Mouse (Mus musculus): ENCODE measurements around the gene Zdhhc4. TPM values are rescaled to one million over a fixed set of nuclear protein-coding genes. Genes with fewer than 3 reads are reported as not detected.
A peak's percentile ranks its signal among the peaks of the same experiment; 100 is the strongest.

Zdhhc4 gene
- polyA plus RNA-seq, 1 experiment from 2014 or later = 73.5 TPM

DNA sequence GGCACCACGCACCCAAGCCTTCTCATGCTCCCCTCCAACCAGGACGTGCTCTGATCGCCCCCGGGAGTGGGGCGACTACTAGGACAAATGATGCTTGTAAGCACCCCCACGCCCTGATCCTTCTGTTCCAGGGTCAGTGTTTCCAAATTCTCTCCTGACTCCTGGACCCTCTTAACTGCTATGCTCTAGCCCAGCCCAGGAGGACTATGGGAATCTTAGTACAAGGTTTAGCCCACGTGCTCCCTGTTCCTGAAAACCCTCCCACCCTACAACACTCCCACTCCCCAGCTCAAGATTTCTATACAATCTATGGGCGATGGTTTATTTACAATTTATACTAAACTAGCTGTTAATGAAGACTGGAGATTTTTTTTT, 13.6 kb downstream of the Zdhhc4 start:
- no peaks in the 10 kb centered on the region for H3K27me3 ChIP-seq (replicated peaks)
- peaks cover 42% of the 10 kb centered on the region; the same call in 1 of the 2 replicates for H3K36me3 ChIP-seq (replicated peaks)
- H3K4me1 ChIP-seq = peaks cover 30% of the 10 kb centered on the region
- H3K27ac ChIP-seq = peak overlapping the region; percentile 99; the same call in 1 of the 2 replicates
- no peaks in the 10 kb centered on the region for H3K9me3 ChIP-seq
- peak; percentile 48 for ATAC-seq (replicated peaks)
- 12% methylated on average over 8 of the region's 8 CpGs for WGBS
- H3K4me2 ChIP-seq = peak overlapping the region; percentile 88
- H3K4me3 ChIP-seq = peak overlapping the region; percentile 96
- no peak overlapping the region; the same call in 1 of the 2 replicates for H3K9ac ChIP-seq

DNA sequence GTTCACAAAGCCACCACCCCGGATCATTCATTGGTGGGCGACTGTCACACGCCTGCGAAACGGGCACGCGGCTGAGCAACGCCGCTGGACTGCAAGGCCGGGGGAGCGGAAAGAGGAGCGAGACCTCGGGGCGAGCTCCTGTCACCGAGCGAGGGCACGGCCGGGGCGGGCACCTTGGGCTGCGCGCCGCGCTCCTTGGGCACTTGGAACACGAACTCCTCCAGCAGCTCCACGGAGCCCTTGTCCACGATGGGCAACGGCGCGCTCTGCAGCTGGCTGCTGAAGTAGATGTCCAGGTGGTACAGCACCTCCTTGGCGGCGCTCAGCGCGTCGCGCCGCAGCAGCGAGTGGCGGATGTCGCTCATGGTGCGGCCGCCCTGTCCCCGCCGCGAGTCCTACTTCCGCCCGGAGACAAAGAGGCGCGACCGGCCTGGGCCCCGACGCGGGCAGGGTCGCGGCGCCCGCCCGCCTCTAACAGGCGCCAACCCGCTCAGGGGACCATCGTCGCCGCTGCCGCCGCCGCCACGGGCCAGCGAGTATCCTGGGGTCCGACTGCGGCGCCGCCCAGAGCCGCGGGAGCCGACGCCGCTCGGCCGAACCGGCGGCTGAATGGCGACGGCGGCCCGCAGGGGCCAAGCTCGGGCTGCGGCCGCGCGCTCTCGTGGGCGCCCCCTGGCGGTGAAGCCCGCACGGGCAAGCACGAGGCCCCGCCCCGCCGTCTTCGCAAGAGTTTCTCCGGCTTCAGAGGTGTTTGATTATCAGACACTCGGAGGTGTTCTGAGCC, 14.1 kb downstream of the Zdhhc4 start, which contains the start of gene E130309D02Rik:
Gene E130309D02Rik, minus strand, starts transcription at position 631 of the 784 bp plus-strand sequence.
- H3K9me3 ChIP-seq = no peaks in the 10 kb centered on the region
- H3K4me1 ChIP-seq = peaks cover 30% of the 10 kb centered on the region
- H3K4me2 ChIP-seq = peak within 1 kb of the TSS; percentile 88
- H3K4me3 ChIP-seq = peak within 1 kb of the TSS; percentile 96
- no peaks in the 10 kb centered on the region for H3K27me3 ChIP-seq (replicated peaks)
- peaks cover 42% of the 10 kb centered on the region; the same call in 1 of the 2 replicates for H3K36me3 ChIP-seq (replicated peaks)
- H3K27ac ChIP-seq = peak within 1 kb of the TSS; percentile 99
- peak; percentile 86 for ATAC-seq (replicated peaks)
- WGBS = under 1% methylated on average over 93 of the region's 101 CpGs
- peak within 1 kb of the TSS; percentile 98 for H3K9ac ChIP-seq

DNA sequence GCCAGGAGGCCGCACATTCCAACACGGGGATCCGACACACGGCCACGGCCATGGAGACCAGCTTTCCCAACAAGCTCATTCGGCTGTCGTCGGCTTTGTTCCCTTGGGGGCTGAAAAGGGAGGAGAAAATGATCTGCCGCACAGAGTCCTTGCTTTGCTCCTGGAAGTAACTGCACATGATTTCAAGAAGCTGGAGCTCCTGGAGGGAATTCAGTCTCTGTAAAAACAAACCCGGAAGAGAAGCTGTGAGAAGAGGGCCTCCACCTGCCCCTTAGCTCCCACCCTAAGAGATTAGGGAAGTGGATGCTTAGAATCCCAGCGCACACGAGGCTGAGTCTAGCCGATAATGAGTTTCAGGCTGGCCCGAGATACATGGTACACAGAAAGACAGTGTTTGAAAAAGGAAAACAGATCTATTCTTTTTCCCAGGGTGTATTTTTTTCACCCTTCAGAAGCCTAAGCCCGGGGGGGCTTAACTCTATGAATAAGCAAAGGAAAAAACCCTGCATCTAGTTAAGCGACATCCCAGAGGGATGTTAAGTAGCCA, 14.8 kb downstream of the Zdhhc4 start:
- Histone ChIP-seq H3K4me3 (peak overlapping the region; percentile 96), H3K36me3 (replicated peaks) (peaks cover 36% of the 10 kb centered on the region; the same call in 1 of the 2 replicates), H3K27me3 (replicated peaks) (no peaks in the 10 kb centered on the region), H3K9me3 (no peaks in the 10 kb centered on the region), H3K27ac (peak overlapping the region; percentile 99), H3K4me1 (peaks cover 30% of the 10 kb centered on the region), H3K9ac (peak overlapping the region; percentile 98), H3K4me2 (peak overlapping the region; percentile 88)
- 1% methylated on average over 16 of the region's 16 CpGs for WGBS
- peak; percentile 16; the same call in 1 of the 2 replicates for ATAC-seq (replicated peaks)

DNA sequence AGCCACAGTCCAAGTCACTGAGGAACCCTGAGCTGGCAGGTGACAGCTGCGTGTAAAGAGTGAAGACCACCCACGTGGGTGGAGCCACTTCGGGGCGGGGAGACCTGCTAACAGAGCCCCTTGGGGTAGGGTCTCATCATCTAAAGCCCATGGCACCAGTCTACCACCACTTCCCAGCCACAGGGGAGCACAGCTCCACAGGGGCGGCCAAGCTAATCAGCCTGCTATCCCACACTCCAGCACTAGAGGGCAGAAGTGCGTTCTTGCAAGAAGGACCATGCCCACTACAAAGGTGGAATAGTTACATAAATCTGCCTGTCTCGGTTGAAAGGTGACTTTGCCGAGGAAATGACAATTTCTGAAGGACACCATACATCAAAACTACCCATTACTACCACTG, 17.2 kb downstream of the Zdhhc4 start:
- Histone ChIP-seq H3K9ac (no peak overlapping the region), H3K9me3 (no peaks in the 10 kb centered on the region), H3K27ac (no peak overlapping the region), H3K4me1 (peaks cover 30% of the 10 kb centered on the region), H3K36me3 (replicated peaks) (peaks cover 29% of the 10 kb centered on the region; the same call in 1 of the 2 replicates), H3K4me2 (peak overlapping the region; percentile 0; the same call in 1 of the 2 replicates), H3K27me3 (replicated peaks) (no peaks in the 10 kb centered on the region), H3K4me3 (no peak overlapping the region)
- 68% methylated on average over 8 of the region's 8 CpGs for WGBS
- no peak for ATAC-seq (replicated peaks)

DNA sequence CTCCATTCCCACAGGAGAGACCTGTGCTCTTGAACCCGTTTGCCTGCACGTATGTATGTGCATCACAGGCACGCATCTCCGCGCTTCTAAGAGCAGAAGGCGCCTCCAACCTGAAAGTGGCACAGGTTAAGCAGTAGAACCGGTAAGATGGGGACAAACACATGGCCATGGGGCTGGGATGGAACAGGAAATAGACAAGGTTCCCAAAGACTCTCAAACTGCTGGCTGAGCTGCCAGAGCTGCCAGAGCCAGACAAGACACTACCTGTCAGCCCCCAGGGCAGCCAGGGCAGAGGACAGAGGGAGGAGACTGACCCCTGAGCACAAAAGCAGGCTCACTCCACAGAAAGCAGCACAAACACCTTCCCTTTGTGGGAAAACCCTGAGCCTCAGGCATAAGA, 19.1 kb downstream of the Zdhhc4 start:
- Histone ChIP-seq H3K4me1 (peaks cover 30% of the 10 kb centered on the region), H3K27ac (no peak overlapping the region), H3K4me2 (no peak overlapping the region), H3K27me3 (replicated peaks) (no peaks in the 10 kb centered on the region), H3K4me3 (no peak overlapping the region), H3K36me3 (replicated peaks) (peaks cover 39% of the 10 kb centered on the region), H3K9ac (no peak overlapping the region), H3K9me3 (no peaks in the 10 kb centered on the region)
- WGBS = 95% methylated on average over 7 of the region's 7 CpGs
- no peak for ATAC-seq (replicated peaks)

DNA sequence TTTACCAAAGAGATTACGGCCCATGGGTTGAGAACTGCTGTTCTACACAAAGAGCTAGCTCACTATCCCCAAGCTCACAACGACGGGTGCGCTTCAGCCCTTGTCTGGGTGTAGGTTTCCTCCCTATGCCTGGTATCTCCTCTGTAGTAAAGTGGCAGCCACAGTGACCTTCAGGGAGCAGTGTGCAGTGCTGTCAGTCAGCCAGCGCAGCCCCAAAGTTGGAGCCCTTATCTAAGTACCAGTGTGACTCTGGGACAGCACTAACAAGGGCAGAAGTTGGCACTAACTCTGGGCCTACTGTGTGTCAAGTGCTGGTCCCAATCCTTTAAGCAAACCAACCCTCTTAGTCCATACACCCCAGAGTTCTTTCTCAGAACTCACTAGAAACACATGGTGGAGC, 20.2 kb downstream of the Zdhhc4 start:
- Histone ChIP-seq H3K36me3 (replicated peaks) (peaks cover 39% of the 10 kb centered on the region), H3K9ac (no peak overlapping the region), H3K9me3 (no peaks in the 10 kb centered on the region), H3K27me3 (replicated peaks) (no peaks in the 10 kb centered on the region), H3K4me3 (no peak overlapping the region), H3K4me1 (peaks cover 27% of the 10 kb centered on the region), H3K27ac (no peak overlapping the region), H3K4me2 (no peak overlapping the region)
- ATAC-seq (replicated peaks) = no peak
- WGBS = 93% methylated on average over 5 of the region's 5 CpGs

DNA sequence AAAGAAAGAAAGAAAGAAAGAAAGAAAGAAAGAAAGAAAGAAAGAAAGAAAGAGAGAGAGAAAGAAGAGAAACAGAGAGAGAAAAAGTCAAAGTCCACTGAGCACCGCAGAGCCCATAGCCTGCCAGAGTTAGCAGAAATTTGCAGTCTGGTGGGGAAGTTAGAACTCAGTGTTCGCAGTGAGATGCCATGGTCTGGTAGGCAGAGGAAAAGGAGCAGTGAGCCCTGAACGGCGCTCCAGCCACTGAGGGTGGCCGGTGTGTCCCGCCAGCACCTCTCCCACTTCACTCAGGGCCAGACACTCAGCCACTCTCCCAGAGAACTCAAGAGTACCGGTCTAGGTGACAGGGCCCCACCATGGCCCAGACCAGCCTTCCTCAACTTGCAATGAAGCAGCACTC, 24.8 kb downstream of the Zdhhc4 start:
- no peaks in the 10 kb centered on the region for H3K9me3 ChIP-seq
- no peak overlapping the region for H3K9ac ChIP-seq
- WGBS = 85% methylated on average over 7 of the region's 7 CpGs
- H3K4me2 ChIP-seq = no peak overlapping the region
- peaks cover 46% of the 10 kb centered on the region for H3K36me3 ChIP-seq (replicated peaks)
- no peak overlapping the region for H3K27ac ChIP-seq
- H3K27me3 ChIP-seq (replicated peaks) = no peaks in the 10 kb centered on the region
- ATAC-seq (replicated peaks) = no peak
- peaks cover 4% of the 10 kb centered on the region; the same call in 1 of the 2 replicates for H3K4me1 ChIP-seq
- no peak overlapping the region for H3K4me3 ChIP-seq

DNA sequence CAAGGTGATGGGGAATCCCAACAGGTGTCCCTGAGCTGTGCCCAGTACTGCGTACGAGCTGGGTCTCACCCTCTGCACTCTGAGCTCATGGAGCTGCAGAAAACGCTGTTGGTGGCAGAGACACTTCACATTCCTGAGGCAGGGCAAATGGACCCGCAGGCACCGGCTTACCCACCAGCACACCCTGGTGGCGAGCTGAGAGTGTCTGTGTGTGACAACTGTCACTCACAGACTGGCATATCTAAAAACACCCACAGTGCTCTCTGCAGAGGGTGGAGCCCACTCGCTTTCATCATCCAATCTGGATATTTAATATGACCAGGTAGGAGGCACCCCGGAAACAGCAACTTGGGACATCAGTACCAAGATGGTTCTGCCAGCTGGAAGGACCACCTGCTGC, 27.8 kb downstream of the Zdhhc4 start:
- Histone ChIP-seq H3K9ac (no peak overlapping the region), H3K4me2 (no peak overlapping the region), H3K36me3 (replicated peaks) (peaks cover 36% of the 10 kb centered on the region), H3K4me1 (no peaks in the 10 kb centered on the region; the same call in 1 of the 2 replicates), H3K9me3 (no peaks in the 10 kb centered on the region), H3K27me3 (replicated peaks) (no peaks in the 10 kb centered on the region), H3K4me3 (no peak overlapping the region), H3K27ac (no peak overlapping the region)
- no peak for ATAC-seq (replicated peaks)
- WGBS = 84% methylated on average over 8 of the region's 8 CpGs

DNA sequence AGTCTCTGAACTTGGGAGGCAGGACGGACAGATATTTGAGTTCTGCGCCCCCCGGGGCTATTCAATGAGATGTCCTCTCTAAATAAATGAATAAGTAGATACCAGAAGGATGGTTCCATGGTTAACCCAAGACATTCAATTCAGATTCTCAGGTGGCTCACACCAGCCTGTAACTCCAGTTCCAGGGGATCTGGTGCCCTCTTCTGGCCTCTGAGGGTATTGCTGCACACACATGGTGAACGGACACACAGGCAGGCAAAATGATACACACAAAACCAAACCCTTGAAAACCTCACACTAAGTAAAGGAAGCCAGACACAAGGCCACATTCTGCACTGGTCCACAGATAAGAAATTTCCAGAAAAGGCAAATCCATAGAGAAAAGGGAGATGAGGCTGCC, 29.4 kb downstream of the Zdhhc4 start:
- 91% methylated on average over 4 of the region's 4 CpGs for WGBS
- H3K9me3 ChIP-seq = no peaks in the 10 kb centered on the region
- ATAC-seq (replicated peaks) = no peak
- H3K27ac ChIP-seq = no peak overlapping the region
- no peak overlapping the region for H3K4me2 ChIP-seq
- no peaks in the 10 kb centered on the region; the same call in 1 of the 2 replicates for H3K4me1 ChIP-seq
- no peak overlapping the region for H3K9ac ChIP-seq
- H3K27me3 ChIP-seq (replicated peaks) = no peaks in the 10 kb centered on the region; the same call in 1 of the 2 replicates
- no peak overlapping the region for H3K4me3 ChIP-seq
- peaks cover 22% of the 10 kb centered on the region for H3K36me3 ChIP-seq (replicated peaks)

DNA sequence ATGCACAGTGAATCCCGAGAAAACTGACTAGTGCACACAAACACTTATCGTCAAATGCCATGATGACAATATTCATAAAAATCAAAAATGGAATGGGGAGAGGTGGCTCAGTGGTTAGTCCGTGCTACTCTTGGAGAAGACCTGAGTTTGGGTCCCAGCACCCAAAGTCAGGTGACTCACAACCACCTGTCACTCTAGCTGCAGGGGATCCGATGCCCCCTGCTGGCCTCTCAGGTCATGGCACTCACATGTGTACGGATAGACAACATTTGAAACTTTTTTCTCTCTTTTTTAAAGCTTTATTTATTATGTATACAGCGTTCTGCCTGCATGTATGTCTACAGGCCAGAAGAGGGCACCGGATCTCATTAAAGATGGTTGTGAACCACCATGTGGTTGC, 30.7 kb downstream of the Zdhhc4 start:
- Histone ChIP-seq H3K9me3 (no peaks in the 10 kb centered on the region), H3K27ac (no peak overlapping the region), H3K36me3 (replicated peaks) (peaks cover 22% of the 10 kb centered on the region), H3K4me3 (no peak overlapping the region), H3K9ac (no peak overlapping the region), H3K4me2 (no peak overlapping the region), H3K27me3 (replicated peaks) (peaks cover 12% of the 10 kb centered on the region), H3K4me1 (peaks cover 6% of the 10 kb centered on the region)
- ATAC-seq (replicated peaks) = no peak
- 95% methylated on average over 7 of the region's 7 CpGs for WGBS

DNA sequence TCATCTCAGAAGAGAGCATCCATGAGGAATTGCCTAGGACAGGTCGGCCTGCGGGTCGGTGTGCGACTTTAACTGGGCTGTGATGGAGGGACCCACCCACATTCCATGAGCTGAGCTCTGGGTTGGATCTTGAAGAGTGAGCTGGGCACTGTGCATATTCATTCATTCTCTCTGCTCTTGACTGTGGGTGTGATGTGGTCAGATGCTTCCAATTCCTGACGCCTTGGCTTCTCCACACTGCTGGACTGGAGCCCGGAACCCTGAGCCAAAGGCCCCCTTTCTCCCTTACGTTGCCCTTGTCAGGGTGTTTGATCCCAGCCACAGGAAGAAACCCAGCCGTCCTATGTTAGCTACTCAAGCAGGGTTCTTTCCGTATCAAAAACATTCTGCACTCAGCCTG, 31.1 kb downstream of the Zdhhc4 start:
- Histone ChIP-seq H3K4me1 (peaks cover 9% of the 10 kb centered on the region), H3K27ac (no peak overlapping the region), H3K4me3 (no peak overlapping the region), H3K27me3 (replicated peaks) (peaks cover 16% of the 10 kb centered on the region), H3K9me3 (no peaks in the 10 kb centered on the region), H3K36me3 (replicated peaks) (peaks cover 22% of the 10 kb centered on the region), H3K9ac (no peak overlapping the region), H3K4me2 (no peak overlapping the region)
- 92% methylated on average over 9 of the region's 9 CpGs for WGBS
- ATAC-seq (replicated peaks) = no peak

DNA sequence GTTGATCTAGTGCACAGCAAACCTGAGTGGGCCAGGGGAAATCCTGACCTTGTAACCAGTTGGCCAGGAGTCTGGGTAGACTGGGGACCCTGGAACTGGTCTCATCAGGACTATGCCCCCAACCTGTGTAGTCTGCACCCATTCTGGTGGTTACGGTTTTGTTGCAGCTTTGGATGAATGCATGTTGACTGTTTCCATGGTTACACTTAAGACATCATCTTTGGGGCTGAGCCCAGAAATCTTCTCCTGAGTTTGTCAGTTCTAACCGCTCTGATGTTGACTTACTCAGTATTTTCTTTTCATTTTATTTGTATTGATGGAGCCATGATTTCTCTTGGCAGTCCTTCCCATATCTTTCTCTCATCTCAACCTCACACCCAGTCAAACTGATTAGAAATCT, 33.7 kb downstream of the Zdhhc4 start:
- Histone ChIP-seq H3K36me3 (replicated peaks) (peaks cover 9% of the 10 kb centered on the region), H3K4me2 (no peak overlapping the region), H3K4me1 (peaks cover 14% of the 10 kb centered on the region), H3K27ac (no peak overlapping the region), H3K27me3 (replicated peaks) (peaks cover 37% of the 10 kb centered on the region), H3K9me3 (no peaks in the 10 kb centered on the region), H3K9ac (no peak overlapping the region), H3K4me3 (no peak overlapping the region)
- WGBS = 83% methylated on average over 2 of the region's 2 CpGs
- ATAC-seq (replicated peaks) = no peak

All from midbrain, embryonic 15.5 days (tissue).